Mouse (Mus musculus) thymus, adult 2 months (tissue): ENCODE data around the gene Pdcd1. TPM values are rescaled to one million over a fixed set of nuclear protein-coding genes. Genes with fewer than 3 reads are reported as not detected.
A peak's percentile ranks its signal among the peaks of the same experiment; 100 is the strongest.

Experiments used
- DNase-seq: peaks from one replicate; pipeline ENCODE4 v3.0.0; 2021
- H3K27ac ChIP-seq: fragments of 200-500 bp; 2 replicates; pipeline ENCODE4 v1.5.1; 2012; ENCODE audit warnings: low read length, control low read depth; ENCODE audit not compliant: control insufficient read depth, insufficient read depth
- H3K27me3 ChIP-seq: fragments of 200-500 bp; 2 replicates; pipeline ENCODE4 v1.6.1; 2012; ENCODE audit warnings: mild to moderate bottlenecking, low read length, moderate library complexity, mixed read lengths; ENCODE audit not compliant: control insufficient read depth, insufficient read depth
- H3K36me3 ChIP-seq: fragments of 200-500 bp; 2 replicates; pipeline ENCODE4 v1.6.1; 2012; ENCODE audit warnings: mild to moderate bottlenecking, low read length, moderate library complexity; ENCODE audit not compliant: control insufficient read depth, insufficient read depth
- H3K4me1 ChIP-seq: fragments of 200-500 bp; replicated peaks from 2 replicates; pipeline ENCODE4 v1.6.1; 2012; ENCODE audit warnings: low read length; ENCODE audit not compliant: control insufficient read depth, insufficient read depth
- H3K4me3 ChIP-seq: fragments of 200-500 bp; 2 replicates; pipeline ENCODE4 v1.5.1; 2012; ENCODE audit warnings: mild to moderate bottlenecking, low read length, control low read depth, moderate library complexity; ENCODE audit not compliant: control insufficient read depth, insufficient read depth
- CTCF ChIP-seq: fragments of 200-500 bp; IDR thresholded peaks from 2 replicates; pipeline ENCODE4 v1.5.1; 2012; ENCODE audit warnings: mild to moderate bottlenecking, control low read depth, low read length, moderate library complexity, borderline replicate concordance; ENCODE audit not compliant: control insufficient read depth, poor library complexity, insufficient read depth; ENCODE audit errors: extremely low read depth
- POLR2A ChIP-seq: fragments of 200-500 bp; IDR thresholded peaks from 2 replicates; pipeline ENCODE4 v1.6.1; 2012; ENCODE audit warnings: mild to moderate bottlenecking, low read length, control low read depth, moderate library complexity; ENCODE audit not compliant: control insufficient read depth, poor library complexity, insufficient read depth; ENCODE audit errors: extremely low read depth
- WGBS: fragments of 180-500 bp; shearing (Covaris S2); methylation state at CpG from one replicate; pipeline ENCODE4 v1.1.7; 2018; 5-methylcytosine and 5-hydroxymethylcytosine counted together
- polyA plus RNA-seq: library from polyadenylated mRNA; depleted of rRNA; stranded (reverse); fragments of >200 nt; gene quantifications from 2 replicates; pipeline ENCODE4 v1.2.3, GENCODE M21; 2012

Gene Pdcd1
- polyA plus RNA-seq, 1 experiment, result 21.8 TPM

GRCm38 (mm10) chr1:94054481-94054880, 2.1 kb upstream of the Pdcd1 start:
- no peak for DNase-seq
- Histone ChIP-seq H3K36me3 (no peaks in the 10 kb centered on the region), H3K4me3 (no peak overlapping the region), H3K27ac (no peak overlapping the region), H3K4me1 (peaks cover 40% of the 10 kb centered on the region), H3K27me3 (no peaks in the 10 kb centered on the region)
- TF ChIP-seq CTCF, result no peak
- TF ChIP-seq POLR2A, result no peak
- WGBS, result 88% methylated on average over 1 of the region's 1 CpGs

- H3K4me3 ChIP-seq, result no peak overlapping the region
- no peaks in the 10 kb centered on the region for H3K27me3 ChIP-seq
- no peak for TF ChIP-seq CTCF
- no peak for TF ChIP-seq POLR2A
- peaks cover 40% of the 10 kb centered on the region for H3K4me1 ChIP-seq
- WGBS, result 36% methylated on average over 7 of the region's 7 CpGs
- peak overlapping the region; percentile 43; the same call in 1 of the 2 replicates for H3K27ac ChIP-seq
- peak; percentile 21 for DNase-seq
- no peaks in the 10 kb centered on the region for H3K36me3 ChIP-seq
Observed at GRCm38 (mm10) chr1:94053530-94054216, 1.3 kb upstream of the Pdcd1 start.

- TF ChIP-seq POLR2A (no peak), CTCF (no peak)
- Histone ChIP-seq H3K27me3 (no peaks in the 10 kb centered on the region), H3K4me3 (peak overlapping the region; percentile 49; the same call in 1 of the 2 replicates), H3K27ac (no peak overlapping the region), H3K36me3 (no peaks in the 10 kb centered on the region), H3K4me1 (peaks cover 42% of the 10 kb centered on the region)
- no peak for DNase-seq
- WGBS, result 85% methylated on average over 5 of the region's 5 CpGs
Observed at GRCm38 (mm10) chr1:94051104-94051503, 1.2 kb downstream of the Pdcd1 start.

GRCm38 (mm10) chr1:94046544-94046943, 5.8 kb downstream of the Pdcd1 start:
- no peak overlapping the region for H3K27ac ChIP-seq
- WGBS, result 82% methylated on average over 4 of the region's 4 CpGs
- H3K4me1 ChIP-seq, result peaks cover 20% of the 10 kb centered on the region
- TF ChIP-seq POLR2A (no peak), CTCF (no peak)
- no peak overlapping the region for H3K4me3 ChIP-seq
- no peak for DNase-seq
- no peaks in the 10 kb centered on the region for H3K27me3 ChIP-seq
- H3K36me3 ChIP-seq, result no peaks in the 10 kb centered on the region

GRCm38 (mm10) chr1:94045559-94045958, 6.8 kb downstream of the Pdcd1 start:
- WGBS, result 91% methylated on average over 3 of the region's 3 CpGs
- Histone ChIP-seq H3K4me3 (no peak overlapping the region), H3K4me1 (peaks cover 12% of the 10 kb centered on the region; the same call in 1 of the 2 replicates), H3K27me3 (no peaks in the 10 kb centered on the region), H3K36me3 (no peaks in the 10 kb centered on the region), H3K27ac (no peak overlapping the region)
- no peak for DNase-seq
- TF ChIP-seq POLR2A (no peak), CTCF (no peak)

- Histone ChIP-seq H3K36me3 (no peaks in the 10 kb centered on the region; the same call in 1 of the 2 replicates), H3K27me3 (no peaks in the 10 kb centered on the region; the same call in 1 of the 2 replicates), H3K27ac (no peak overlapping the region), H3K4me1 (peaks cover 23% of the 10 kb centered on the region), H3K4me3 (no peak overlapping the region)
- DNase-seq, result no peak
- WGBS, result 94% methylated on average over 2 of the region's 2 CpGs
- TF ChIP-seq POLR2A, result no peak
- no peak for TF ChIP-seq CTCF
Observed at GRCm38 (mm10) chr1:94040391-94040790, 12.0 kb downstream of the Pdcd1 start.
